Mouse (Mus musculus): ENCODE measurements around the gene Brox.
"Not testable (repeated sequence)": the region's sequence is repeated elsewhere in the genome, so short reads cannot be mapped to it uniquely, and the experiment has no call there.

GRCm38 (mm10) chr1:183322496-183322895 is 25.4 kb upstream of the Brox start:
- not testable (repeated sequence) for TF ChIP-seq CTCF (conservative IDR thresholded peaks at IDR 0.05; ENCODE audit: insufficient read depth, insufficient read length, low read depth, low read length); POLR2A (IDR thresholded peaks at IDR 0.05; ENCODE audit: low read depth, low read length)

Data from kidney, adult 2 months (tissue).